Mouse (Mus musculus) adrenal gland, postnatal 0 days (tissue): Measurements from ENCODE around the gene 2510002D24Rik. TPM values are rescaled to one million over a fixed set of nuclear protein-coding genes. Genes with fewer than 3 reads are reported as not detected.

Experiments used
- polyA plus RNA-seq: library from polyadenylated mRNA; unstranded; fragments of >200 nt; fragmentation: Nextera tagmentation; extraction: Ambion mirVana; gene quantifications from 2 replicates; pipeline ENCODE4 v1.2.1, GENCODE M21; 2015

Gene 2510002D24Rik
- 32.3 and 35.4 TPM in 2 replicates for polyA plus RNA-seq

GRCm38 (mm10) chr16:18836468-18837208, at the start of gene 2510002D24Rik, which contains the start of gene Gm28539:
2510002D24Rik (plus strand) TSS chr16:18836578.
Gm28539 (plus strand) TSS chr16:18836584.

DNA sequence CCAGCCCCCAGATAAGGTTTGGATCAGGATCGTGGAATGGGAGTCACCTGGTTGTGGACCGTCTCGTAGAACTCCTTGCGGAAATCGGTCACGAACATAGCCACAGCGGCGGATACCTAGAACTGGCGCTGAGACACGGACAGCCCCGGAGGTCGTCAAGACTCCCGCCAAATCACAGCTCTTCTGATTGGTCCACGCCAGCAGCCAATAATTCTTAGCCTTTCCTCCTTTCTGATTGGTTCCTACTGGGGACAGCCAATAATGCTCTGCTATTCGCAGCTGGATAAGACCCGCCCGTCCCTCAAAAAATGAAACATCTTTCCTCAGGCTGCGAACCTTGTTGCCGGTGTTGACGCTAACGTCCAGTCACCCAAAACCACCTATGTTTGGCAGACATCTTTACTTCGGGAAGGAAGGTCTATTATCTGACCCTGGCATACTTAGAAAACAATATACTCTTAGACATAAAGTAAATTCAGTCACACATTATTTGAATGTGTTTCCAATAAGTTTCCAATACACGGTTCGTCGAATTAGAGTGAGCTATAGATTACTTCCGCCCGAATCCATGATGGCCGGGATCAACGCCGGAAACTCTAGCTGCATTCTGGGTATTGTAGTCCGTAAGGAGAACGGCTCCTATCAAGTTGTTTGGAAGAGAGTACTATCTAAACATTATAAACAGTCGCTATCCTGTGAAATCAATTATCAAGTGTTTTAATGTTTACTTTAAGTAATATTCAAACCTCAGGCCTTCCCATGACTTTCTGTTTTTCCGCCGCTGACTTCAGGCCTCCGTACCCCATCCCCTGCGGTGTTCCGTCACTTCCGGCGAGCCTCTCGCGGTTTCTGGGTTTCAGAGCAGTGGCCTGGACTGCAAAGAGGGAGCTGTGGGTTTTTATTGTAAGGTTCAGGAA, 24.7 kb upstream of the 2510002D24Rik start, which contains the start of the genes Ufd1 and Cdc45:
Gene Ufd1, plus strand, starts transcription at position 312 of the 917 bp plus-strand sequence.
Gene Cdc45, minus strand, starts transcription at position 520 of the 917 bp plus-strand sequence.

DNA sequence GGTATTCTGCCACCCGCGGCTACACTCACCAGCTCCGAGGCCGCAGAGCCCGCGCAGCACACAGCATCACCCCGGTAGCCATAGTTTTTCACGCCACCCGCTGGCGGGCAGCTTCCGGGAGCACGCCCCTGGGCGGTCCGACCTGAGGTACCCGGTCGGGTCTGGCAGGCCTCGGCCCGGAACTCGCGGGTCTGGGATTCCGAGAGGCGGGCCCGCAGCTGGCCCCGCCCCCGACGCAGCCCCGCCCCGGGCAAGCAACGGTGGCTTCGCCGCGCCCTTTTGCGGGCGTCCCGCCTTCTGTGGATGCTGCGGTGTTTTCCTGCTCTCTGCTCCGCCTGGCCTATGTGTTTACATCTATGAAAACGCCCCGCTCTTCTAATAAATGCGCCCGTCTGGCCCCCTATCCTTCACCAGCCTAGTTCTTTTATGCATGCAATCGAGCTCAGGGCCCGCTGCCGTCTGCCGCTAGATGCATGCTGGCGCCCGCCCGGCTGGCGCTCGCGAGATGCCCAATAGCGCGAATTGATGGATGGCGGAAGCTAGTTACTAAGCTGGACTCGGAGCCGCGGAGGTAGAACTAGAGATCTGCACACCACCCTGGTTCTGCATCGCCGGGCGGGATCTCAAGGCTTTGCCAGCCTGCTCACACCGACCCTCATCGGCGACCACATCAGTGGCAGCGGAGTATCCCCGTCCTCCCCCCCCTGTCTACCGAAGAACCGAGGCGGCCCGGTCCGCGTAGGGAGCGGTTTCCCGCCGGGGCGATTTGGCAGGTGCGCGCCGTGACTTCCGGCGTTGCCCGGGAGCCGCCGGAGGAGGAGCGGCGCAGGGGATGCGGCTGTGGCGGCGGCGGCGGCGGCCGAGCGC, 40.3 kb downstream of the 2510002D24Rik start, which contains the start of the genes Mrpl40 and Hira:
Gene Mrpl40, minus strand, starts transcription at position 421 of the 867 bp plus-strand sequence.
Gene Hira, plus strand, starts transcription at position 596 of the 867 bp plus-strand sequence.

Other genes with a start within 250 kb of the 2510002D24Rik start
- 0.11 TPM in 1 of 2 replicates, not detected in the other for gene Tbx1, start 245.9 kb upstream of the 2510002D24Rik start, polyA plus RNA-seq
- 2.4 and 5.6 TPM in 2 replicates for gene Gp1bb, start 214.2 kb upstream of the 2510002D24Rik start, polyA plus RNA-seq
- gene Gm49601, start 210.2 kb upstream of the 2510002D24Rik start, polyA plus RNA-seq, result 1.7 and 2.3 TPM in 2 replicates
- gene Sept5, start 206.6 kb upstream of the 2510002D24Rik start, polyA plus RNA-seq, result 15.3 and 32.9 TPM in 2 replicates
- 33.1 and 57.5 TPM in 2 replicates for gene Cldn5, start 59.7 kb upstream of the 2510002D24Rik start, polyA plus RNA-seq
- gene Ufd1, start 24.8 kb upstream of the 2510002D24Rik start, polyA plus RNA-seq, result 82.4 and 111 TPM in 2 replicates
- gene Cdc45, start 24.6 kb upstream of the 2510002D24Rik start, polyA plus RNA-seq, result 10.7 and 17.4 TPM in 2 replicates
- not detected in 2 replicates for gene Gm28539, start within 50 bp of the 2510002D24Rik start, polyA plus RNA-seq
- gene Mrpl40, start 40.3 kb downstream of the 2510002D24Rik start, polyA plus RNA-seq, result 95.5 and 104 TPM in 2 replicates
- gene Hira, start 40.5 kb downstream of the 2510002D24Rik start, polyA plus RNA-seq, result 4.4 and 6.9 TPM in 2 replicates